Mouse (Mus musculus) hindbrain, embryonic 12.5 days (tissue): ENCODE results near the gene Oasl2. TPM values are rescaled to one million over a fixed set of nuclear protein-coding genes. Genes with fewer than 3 reads are reported as not detected.
"Not testable (repeated sequence)": the region's sequence is repeated elsewhere in the genome, so short reads cannot be mapped to it uniquely, and the experiment has no call there.

ENCODE experiments used
- ATAC-seq: fragments of 200-750 bp; cut with Nextera tagmentation; 2 replicates; pipeline ENCODE4 v1.8.0; 2017; ENCODE audit warnings: moderate TSS enrichment; ENCODE audit not compliant: low FRiP score
- H3K27ac ChIP-seq: fragments of 300-500 bp; sonication (generic); 2 replicates; pipeline ENCODE4 v1.5.1; 2016; ENCODE audit warnings: mild to moderate bottlenecking
- H3K27me3 ChIP-seq: fragments of 300-500 bp; sonication (generic); 2 replicates; pipeline ENCODE4 v1.6.1; 2016; ENCODE audit warnings: mild to moderate bottlenecking
- H3K36me3 ChIP-seq: fragments of 300-500 bp; sonication (generic); 2 replicates; pipeline ENCODE4 v1.6.1; 2016; ENCODE audit warnings: mild to moderate bottlenecking
- H3K4me1 ChIP-seq: fragments of 300-500 bp; sonication (generic); 2 replicates; pipeline ENCODE4 v1.6.1; 2016
- H3K4me2 ChIP-seq: fragments of 300-500 bp; sonication (generic); replicated peaks from 2 replicates; pipeline ENCODE4 v1.6.1; 2016; ENCODE audit warnings: mild to moderate bottlenecking
- H3K4me3 ChIP-seq: fragments of 300-500 bp; sonication (generic); 2 replicates; pipeline ENCODE4 v1.5.1; 2016; ENCODE audit warnings: mild to moderate bottlenecking
- H3K9ac ChIP-seq: fragments of 300-500 bp; sonication (generic); 2 replicates; pipeline ENCODE4 v1.6.1; 2016; ENCODE audit warnings: mild to moderate bottlenecking, moderate library complexity
- H3K9me3 ChIP-seq: fragments of 300-500 bp; sonication (generic); replicated peaks from 2 replicates; pipeline ENCODE4 v1.6.1; 2016; ENCODE audit warnings: mild to moderate bottlenecking
- WGBS: fragments of 180-500 bp; shearing (Covaris S2); methylation state at CpG from one replicate; pipeline ENCODE4 v1.1.7; 2016; 5-methylcytosine and 5-hydroxymethylcytosine counted together
- polyA plus RNA-seq: library from polyadenylated mRNA; unstranded; fragments of >200 nt; fragmentation: Nextera tagmentation; extraction: Ambion mirVana; gene quantifications from 2 replicates; pipeline ENCODE4 v1.2.1, GENCODE M21; 2016

The Oasl2 gene
- 2.0 and 3.0 TPM in 2 replicates for polyA plus RNA-seq

DNA sequence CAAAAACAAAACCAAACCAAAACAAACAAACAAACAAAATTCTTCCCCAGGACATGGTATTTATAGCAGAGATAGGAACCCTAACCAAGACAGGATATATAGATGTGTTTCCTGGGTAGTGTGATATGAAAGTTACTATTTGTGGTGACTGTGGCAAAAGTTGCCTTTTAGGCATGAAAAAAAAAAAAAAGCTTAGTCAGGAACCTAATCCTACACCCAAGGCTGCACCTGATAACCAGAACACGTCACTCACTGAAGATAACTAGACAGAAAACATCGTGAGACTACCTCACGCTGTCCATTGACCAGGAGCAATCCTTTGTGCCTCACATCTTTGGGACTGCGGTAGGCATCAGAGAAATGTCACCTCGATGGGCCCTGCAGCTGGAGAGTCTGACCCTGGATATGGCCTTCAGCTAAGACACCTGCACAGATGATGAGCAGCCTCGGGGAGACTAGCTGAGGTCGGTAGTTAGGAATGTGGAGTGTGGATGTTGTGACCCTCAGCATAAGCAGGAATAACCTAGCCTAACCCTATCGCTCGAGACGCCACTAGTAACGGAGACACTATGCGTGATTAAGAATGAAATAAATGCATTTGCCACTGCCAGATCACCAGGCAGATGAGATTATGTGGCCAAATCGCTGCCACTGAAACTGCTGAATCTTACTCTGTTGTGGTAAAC lies at the start of gene Oasl2:
Gene Oasl2, plus strand, starts transcription at position 249 of the 686 bp plus-strand sequence.
- 71% methylated on average over 13 of the region's 13 CpGs for WGBS
- no peak for ATAC-seq
- no peaks in the 10 kb centered on the region for H3K9me3 ChIP-seq
- H3K4me3 ChIP-seq, result no peak within 1 kb of the TSS
- H3K27me3 ChIP-seq, result no peaks in the 10 kb centered on the region
- no peaks in the 10 kb centered on the region for H3K36me3 ChIP-seq
- H3K27ac ChIP-seq, result no peak within 1 kb of the TSS
- 0 out of 2 replicates have a peak within 1 kb of the TSS, but pooled peaks have one; percentile 5 for H3K4me2 ChIP-seq
- H3K9ac ChIP-seq, result no peak within 1 kb of the TSS
- peaks cover 6% of the 10 kb centered on the region; the same call in 1 of the 2 replicates for H3K4me1 ChIP-seq

DNA sequence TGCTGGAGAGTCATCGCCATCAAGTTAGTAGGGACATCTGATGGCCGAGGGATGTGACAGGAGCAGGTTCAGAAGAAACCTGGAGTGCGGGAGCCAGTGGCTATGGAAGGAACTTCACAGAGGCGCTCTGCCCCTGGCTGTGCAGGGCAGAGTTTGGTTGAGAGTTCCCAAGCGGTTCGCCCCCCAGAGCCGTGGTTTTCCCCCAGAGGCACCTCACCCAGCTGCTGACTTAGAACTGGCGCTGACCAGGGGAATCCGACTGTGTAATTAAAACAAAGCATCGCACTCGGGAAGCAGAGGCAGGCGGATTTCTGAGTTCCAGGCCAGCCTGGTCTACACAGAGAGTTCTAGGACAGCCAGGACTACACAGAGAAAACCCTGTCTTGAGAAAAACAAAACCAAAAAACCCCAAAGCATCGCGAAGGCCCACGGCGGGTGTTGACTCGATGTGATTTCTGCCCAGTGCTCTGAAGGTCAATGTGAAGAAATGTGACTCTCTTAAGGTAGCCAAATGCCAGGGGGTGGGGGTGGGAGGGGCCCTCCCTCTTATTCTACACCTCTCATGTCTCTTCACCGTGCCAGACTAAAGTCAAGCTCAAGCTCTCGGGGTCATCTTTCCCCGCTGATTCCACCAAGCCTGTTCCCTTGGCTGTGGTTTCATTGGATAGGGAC lies 45.0 kb upstream of the Oasl2 start:
- Histone ChIP-seq H3K4me2 (no peak overlapping the region), H3K4me3 (no peak overlapping the region), H3K9ac (no peak overlapping the region), H3K27ac (no peak overlapping the region), H3K9me3 (no peaks in the 10 kb centered on the region), H3K27me3 (no peaks in the 10 kb centered on the region), H3K4me1 (no peaks in the 10 kb centered on the region), H3K36me3 (no peaks in the 10 kb centered on the region)
- no peak for ATAC-seq
- WGBS, result 87% methylated on average over 20 of the region's 20 CpGs

DNA sequence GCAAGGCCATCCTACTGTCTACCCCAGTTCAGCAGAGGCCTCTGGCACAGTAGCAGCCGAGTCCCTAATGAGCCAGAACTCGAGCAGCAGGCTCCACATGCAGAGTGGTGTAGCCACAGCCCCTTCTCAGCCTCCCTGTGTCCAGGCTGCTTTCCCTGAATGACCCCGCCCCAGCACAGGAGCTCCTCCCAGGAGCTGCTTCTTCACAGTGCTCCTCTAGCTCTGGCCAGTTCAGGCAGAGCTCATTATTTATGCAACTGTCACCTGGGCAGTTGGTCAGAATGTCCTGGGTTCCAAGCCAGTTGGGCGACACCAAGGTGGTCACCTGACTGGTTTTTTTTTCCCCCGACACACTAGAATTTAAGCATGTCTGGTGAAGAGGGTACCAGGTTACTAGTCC lies 43.4 kb upstream of the Oasl2 start, which contains the start of gene 4930519G04Rik:
Gene 4930519G04Rik, plus strand, starts transcription at position 301 of the 400 bp plus-strand sequence.
- not testable (repeated sequence) for H3K36me3 ChIP-seq, H3K27me3 ChIP-seq, H3K4me3 ChIP-seq, H3K9ac ChIP-seq, H3K9me3 ChIP-seq, H3K4me2 ChIP-seq, H3K27ac ChIP-seq, ATAC-seq, H3K4me1 ChIP-seq
- WGBS, result 77% methylated on average over 3 of the region's 5 CpGs

DNA sequence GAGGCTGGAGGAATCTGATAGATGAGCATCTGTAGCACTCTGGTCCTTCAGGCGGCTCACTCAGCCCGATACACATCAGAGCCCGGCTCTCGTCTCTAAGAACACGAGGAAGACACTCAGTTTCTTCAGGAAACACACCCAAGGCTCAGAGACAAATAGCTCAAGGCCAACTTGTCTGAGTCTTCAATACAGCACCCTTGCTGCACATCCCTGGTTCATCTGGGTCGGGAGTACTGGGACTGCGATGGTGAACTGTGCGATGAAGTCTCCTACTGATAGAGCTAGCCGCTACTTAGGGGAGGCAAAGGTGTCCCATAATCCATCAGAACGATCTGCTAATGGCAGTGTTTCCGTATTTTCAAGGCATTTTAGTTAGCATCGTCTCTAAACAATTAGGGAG lies 38.2 kb upstream of the Oasl2 start, which contains the start of gene Gm9936:
Gene Gm9936, minus strand, starts transcription at position 101 of the 400 bp plus-strand sequence.
- WGBS, result 89% methylated on average over 12 of the region's 12 CpGs
- peak within 1 kb of the TSS; percentile 23 for H3K4me3 ChIP-seq
- H3K36me3 ChIP-seq, result no peaks in the 10 kb centered on the region
- peaks cover 16% of the 10 kb centered on the region; the same call in 1 of the 2 replicates for H3K27me3 ChIP-seq
- peaks cover 5% of the 10 kb centered on the region; the same call in 1 of the 2 replicates for H3K4me1 ChIP-seq
- no peak for ATAC-seq
- H3K27ac ChIP-seq, result no peak within 1 kb of the TSS
- H3K9me3 ChIP-seq, result no peaks in the 10 kb centered on the region
- H3K9ac ChIP-seq, result 0 out of 2 replicates have a peak within 1 kb of the TSS, but pooled peaks have one; percentile 20
- H3K4me2 ChIP-seq, result peak within 1 kb of the TSS; percentile 53

DNA sequence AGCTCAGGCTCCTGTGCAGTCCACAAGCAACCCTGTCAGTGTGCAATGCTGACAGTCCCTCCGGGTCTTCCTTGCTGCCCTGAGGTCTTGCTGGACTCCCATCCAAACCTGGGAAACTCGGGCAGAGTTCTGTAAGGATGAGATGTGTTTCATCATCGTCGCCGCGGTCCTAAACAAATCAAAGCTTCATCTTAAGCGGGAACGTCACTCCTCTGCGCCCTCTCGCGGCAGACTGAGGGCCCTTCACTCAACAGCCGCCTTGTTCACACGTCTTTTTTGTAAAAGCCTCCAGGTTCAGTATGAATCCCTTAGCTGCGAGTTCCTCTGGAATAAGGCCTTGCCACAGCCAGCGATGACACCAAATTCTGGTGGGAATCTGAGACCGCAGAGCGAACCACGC lies 37.5 kb upstream of the Oasl2 start:
- H3K4me2 ChIP-seq, result peak overlapping the region; percentile 53
- H3K9me3 ChIP-seq, result no peaks in the 10 kb centered on the region
- WGBS, result 5% methylated on average over 18 of the region's 18 CpGs
- no peak for ATAC-seq
- no peaks in the 10 kb centered on the region for H3K36me3 ChIP-seq
- peak overlapping the region; percentile 23 for H3K4me3 ChIP-seq
- 0 out of 2 replicates have a peak overlapping the region, but pooled peaks have one; percentile 20 for H3K9ac ChIP-seq
- peaks cover 16% of the 10 kb centered on the region; the same call in 1 of the 2 replicates for H3K27me3 ChIP-seq
- no peak overlapping the region for H3K27ac ChIP-seq
- peaks cover 5% of the 10 kb centered on the region; the same call in 1 of the 2 replicates for H3K4me1 ChIP-seq

DNA sequence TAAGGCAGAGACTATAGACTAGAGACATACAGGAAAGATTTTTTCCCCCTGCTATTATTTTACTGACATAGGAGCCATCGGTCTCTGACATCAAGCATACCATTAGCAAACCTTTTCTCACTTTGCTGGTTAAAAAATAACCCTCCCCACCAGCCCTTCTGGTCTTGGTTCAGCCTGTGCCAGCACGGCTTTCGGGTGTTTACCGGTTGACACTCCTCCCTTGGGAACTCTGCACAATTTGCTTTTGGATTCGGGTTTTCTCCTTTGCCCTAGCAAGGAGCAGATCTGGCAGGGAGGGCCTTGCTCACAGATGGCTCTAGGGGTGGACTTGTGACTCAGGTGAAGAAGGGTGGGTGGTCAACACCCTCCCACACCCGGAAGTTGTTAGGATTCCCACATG lies 35.0 kb upstream of the Oasl2 start:
- H3K36me3 ChIP-seq, result no peaks in the 10 kb centered on the region
- H3K4me2 ChIP-seq, result no peak overlapping the region
- no peak overlapping the region for H3K9ac ChIP-seq
- no peaks in the 10 kb centered on the region for H3K9me3 ChIP-seq
- H3K27me3 ChIP-seq, result peaks cover 16% of the 10 kb centered on the region; the same call in 1 of the 2 replicates
- H3K27ac ChIP-seq, result no peak overlapping the region
- no peak for ATAC-seq
- H3K4me3 ChIP-seq, result no peak overlapping the region
- 67% methylated on average over 6 of the region's 6 CpGs for WGBS
- peaks cover 5% of the 10 kb centered on the region; the same call in 1 of the 2 replicates for H3K4me1 ChIP-seq

DNA sequence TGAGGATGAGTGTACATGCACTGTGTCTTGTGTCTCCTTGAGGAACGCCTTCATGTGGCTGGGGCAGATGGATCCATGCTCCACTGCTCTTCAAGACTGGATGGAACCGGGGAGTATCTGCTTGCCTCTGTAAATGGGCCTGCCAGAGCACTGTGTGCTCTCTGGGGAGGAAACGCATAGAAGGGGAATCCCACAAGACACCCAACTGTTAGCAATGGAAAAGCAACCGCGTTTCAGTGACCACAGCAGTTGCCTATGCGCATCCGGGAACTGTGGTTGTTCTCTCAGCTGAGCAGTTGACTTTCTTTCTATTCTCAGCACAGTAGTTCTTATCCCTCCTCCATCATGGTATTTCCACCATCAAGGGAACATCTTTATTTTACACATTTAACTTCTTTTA lies 31.9 kb upstream of the Oasl2 start:
- no peak overlapping the region for H3K27ac ChIP-seq
- H3K9me3 ChIP-seq, result peaks cover 8% of the 10 kb centered on the region
- no peaks in the 10 kb centered on the region for H3K4me1 ChIP-seq
- no peak overlapping the region for H3K4me3 ChIP-seq
- no peak overlapping the region for H3K9ac ChIP-seq
- ATAC-seq, result no peak
- peaks cover 4% of the 10 kb centered on the region; the same call in 1 of the 2 replicates for H3K27me3 ChIP-seq
- no peaks in the 10 kb centered on the region for H3K36me3 ChIP-seq
- 83% methylated on average over 7 of the region's 7 CpGs for WGBS
- no peak overlapping the region for H3K4me2 ChIP-seq

DNA sequence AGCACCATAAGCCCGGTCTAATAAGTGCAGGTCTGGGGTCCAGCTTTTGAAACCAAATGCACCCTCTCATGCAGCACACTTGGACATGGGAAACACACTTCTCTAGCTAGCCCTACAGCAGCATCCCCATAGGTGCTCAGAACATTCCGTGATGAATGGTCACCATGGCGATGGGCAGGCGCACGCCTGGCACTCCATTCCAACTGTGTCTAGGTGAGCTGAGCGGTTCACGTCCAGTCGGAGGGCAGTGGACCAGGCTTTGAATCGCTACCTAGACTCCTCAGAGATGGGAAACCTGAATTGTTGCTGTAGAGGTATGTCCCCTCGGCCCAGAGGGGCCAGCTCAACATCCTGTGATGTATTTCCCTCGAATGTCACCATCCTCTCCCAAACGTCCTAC lies 31.5 kb upstream of the Oasl2 start:
- Histone ChIP-seq H3K27ac (no peak overlapping the region), H3K27me3 (peaks cover 1% of the 10 kb centered on the region; the same call in 1 of the 2 replicates), H3K9me3 (peaks cover 8% of the 10 kb centered on the region), H3K36me3 (no peaks in the 10 kb centered on the region), H3K9ac (no peak overlapping the region), H3K4me1 (no peaks in the 10 kb centered on the region), H3K4me3 (no peak overlapping the region), H3K4me2 (no peak overlapping the region)
- 89% methylated on average over 12 of the region's 12 CpGs for WGBS
- ATAC-seq, result no peak

DNA sequence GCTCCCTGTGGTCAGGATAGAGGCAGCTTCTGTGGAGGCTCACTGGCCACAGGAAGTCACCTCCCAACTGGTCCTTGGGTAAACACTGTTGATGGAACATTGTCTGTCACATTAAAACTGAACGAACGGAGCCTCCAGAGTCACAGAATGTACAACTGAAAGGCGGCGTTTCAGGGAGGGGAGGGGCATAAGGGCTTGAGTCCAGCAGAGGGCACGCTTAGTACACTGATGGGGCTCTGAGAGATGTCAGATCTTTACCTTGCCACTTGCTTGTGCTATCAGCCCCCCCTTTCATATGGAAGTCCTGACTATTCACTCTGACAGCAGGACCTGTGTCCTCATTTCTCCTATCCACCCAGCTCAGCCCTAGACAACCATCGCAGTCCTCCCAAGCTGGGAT lies 20.9 kb upstream of the Oasl2 start:
- ATAC-seq, result no peak
- no peaks in the 10 kb centered on the region for H3K36me3 ChIP-seq
- 54% methylated on average over 6 of the region's 6 CpGs for WGBS
- no peaks in the 10 kb centered on the region; the same call in 1 of the 2 replicates for H3K27me3 ChIP-seq
- H3K9ac ChIP-seq, result no peak overlapping the region
- H3K9me3 ChIP-seq, result no peaks in the 10 kb centered on the region
- H3K4me2 ChIP-seq, result no peak overlapping the region
- H3K4me3 ChIP-seq, result no peak overlapping the region
- peaks cover 11% of the 10 kb centered on the region for H3K4me1 ChIP-seq
- H3K27ac ChIP-seq, result no peak overlapping the region

DNA sequence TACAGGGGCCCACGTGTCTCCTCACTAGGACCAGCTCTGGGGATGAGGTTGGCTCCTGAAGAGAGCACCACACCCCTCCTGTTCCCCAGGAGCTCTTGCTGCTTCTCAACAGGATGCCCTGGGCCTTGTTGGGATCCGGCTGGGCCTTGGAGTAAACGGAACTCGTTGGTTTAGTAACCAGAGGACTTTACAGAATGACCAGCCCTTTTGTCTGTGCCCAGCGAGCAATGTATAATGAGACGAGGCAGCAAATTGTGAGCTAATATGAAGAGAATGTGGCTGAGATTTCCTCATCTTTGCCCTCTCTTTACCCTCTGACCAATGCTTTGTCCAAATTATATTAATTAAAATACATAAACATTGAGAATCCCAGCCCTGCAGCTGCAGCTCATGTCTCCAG lies 20.4 kb upstream of the Oasl2 start:
- H3K27ac ChIP-seq, result no peak overlapping the region
- 21% methylated on average over 6 of the region's 6 CpGs for WGBS
- ATAC-seq, result no peak

DNA sequence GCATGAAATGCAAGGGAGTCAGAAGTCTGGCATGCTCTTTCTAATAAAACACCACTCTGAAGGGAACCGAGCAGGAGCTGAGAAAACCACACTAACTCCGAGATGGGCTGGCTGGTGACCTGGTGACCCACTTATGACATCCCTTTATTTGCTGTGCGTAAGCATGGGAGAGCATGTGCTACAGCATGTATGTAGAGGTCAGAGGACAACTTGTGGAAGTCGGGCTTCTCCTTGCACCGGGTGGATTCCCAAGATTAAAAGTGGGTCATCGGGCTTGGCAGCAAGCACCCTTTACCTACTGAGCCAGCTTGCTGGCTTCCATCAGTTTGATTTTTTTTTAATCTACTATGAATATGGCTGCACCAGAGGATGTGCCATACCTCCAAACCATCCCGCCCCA lies 19.2 kb upstream of the Oasl2 start:
- H3K4me2 ChIP-seq, result no peak overlapping the region
- H3K36me3 ChIP-seq, result no peaks in the 10 kb centered on the region
- no peaks in the 10 kb centered on the region for H3K9me3 ChIP-seq
- no peak for ATAC-seq
- peaks cover 11% of the 10 kb centered on the region for H3K4me1 ChIP-seq
- no peak overlapping the region for H3K9ac ChIP-seq
- H3K27ac ChIP-seq, result no peak overlapping the region
- no peaks in the 10 kb centered on the region; the same call in 1 of the 2 replicates for H3K27me3 ChIP-seq
- H3K4me3 ChIP-seq, result no peak overlapping the region
- 65% methylated on average over 7 of the region's 7 CpGs for WGBS

More for the DNA sequence above, 20.4 kb upstream of the Oasl2 start:
- H3K36me3 ChIP-seq, result no peaks in the 10 kb centered on the region
- no peak overlapping the region for H3K4me3 ChIP-seq
- H3K9ac ChIP-seq, result no peak overlapping the region
- no peaks in the 10 kb centered on the region; the same call in 1 of the 2 replicates for H3K27me3 ChIP-seq
- H3K9me3 ChIP-seq, result no peaks in the 10 kb centered on the region
- peaks cover 11% of the 10 kb centered on the region for H3K4me1 ChIP-seq
- H3K4me2 ChIP-seq, result no peak overlapping the region

DNA sequence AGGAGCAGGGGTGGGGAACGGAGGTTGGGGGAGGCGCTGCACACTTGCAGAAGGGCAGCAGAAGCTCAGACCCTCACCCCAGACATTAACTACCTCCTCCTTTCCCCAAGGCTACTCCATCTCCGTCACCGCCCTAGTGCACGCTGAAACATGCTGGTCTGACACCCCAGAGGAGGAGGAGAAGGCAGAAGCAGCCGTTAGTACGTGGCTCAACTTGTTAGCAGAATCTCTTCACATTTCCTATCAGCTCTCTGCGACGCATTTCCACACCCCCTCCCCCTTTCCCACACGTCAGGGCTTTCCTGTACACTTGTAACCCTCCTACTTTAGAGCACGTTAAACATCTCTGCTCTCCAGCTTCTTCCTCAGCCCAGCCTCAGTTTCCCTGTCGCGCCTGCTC lies 17.3 kb upstream of the Oasl2 start:
- Histone ChIP-seq H3K9me3 (no peaks in the 10 kb centered on the region), H3K4me1 (peaks cover 11% of the 10 kb centered on the region), H3K27ac (no peak overlapping the region), H3K4me2 (no peak overlapping the region), H3K36me3 (no peaks in the 10 kb centered on the region), H3K4me3 (no peak overlapping the region), H3K9ac (no peak overlapping the region), H3K27me3 (no peaks in the 10 kb centered on the region; the same call in 1 of the 2 replicates)
- WGBS, result 76% methylated on average over 13 of the region's 13 CpGs
- ATAC-seq, result no peak
